Mouse (Mus musculus): ENCODE data around the gene Vezt.

DNA sequence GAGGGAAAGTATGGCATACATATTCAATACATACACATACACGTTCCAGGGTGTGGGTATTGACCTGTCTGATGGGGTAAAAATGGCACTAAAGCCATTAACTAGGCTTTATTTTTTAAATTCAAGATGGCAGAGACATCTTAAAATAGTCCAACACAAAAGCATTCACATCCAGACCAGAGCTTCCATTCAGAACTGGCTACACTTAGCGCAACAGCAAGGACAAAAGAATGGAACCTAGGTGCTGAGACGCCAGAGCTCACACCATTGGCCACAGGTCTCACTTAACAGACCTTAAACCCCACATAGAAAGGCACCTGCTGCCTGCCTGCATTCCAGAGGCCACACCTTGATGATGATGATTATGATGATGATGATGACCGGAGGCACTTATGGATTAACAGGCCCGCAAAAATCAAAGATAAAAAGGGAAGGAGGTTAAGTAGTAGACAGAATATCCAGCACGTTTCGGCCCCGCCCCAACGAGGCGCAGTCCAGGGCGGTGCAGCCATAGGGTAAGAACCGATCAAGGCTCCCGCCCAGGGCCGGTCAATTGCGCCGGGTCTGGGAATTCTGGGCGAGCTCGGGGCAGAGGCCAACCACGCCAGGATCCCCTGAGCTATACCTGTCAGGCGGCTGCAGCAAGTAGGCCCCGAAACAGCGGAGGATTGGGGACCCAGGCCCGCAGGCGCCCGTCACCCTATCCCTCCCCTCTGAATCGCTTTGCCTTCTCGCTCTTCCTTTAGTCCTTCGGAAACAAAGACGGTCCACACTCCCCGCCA is 550 bp downstream of the Vezt start:
- no peak; the same call in 1 of the 2 replicates for TF ChIP-seq POLR2A (IDR thresholded peaks at IDR 0.05; ENCODE audit: low read depth, low read length)
- TF ChIP-seq CTCF (IDR thresholded peaks at IDR 0.05; ENCODE audit: extremely low read depth, insufficient read length, insufficient replicate concordance, low read depth, low read length) = no peak
